Mouse (Mus musculus): ENCODE data around the gene Mogat2. TPM values are rescaled to one million over a fixed set of nuclear protein-coding genes. Genes with fewer than 3 reads are reported as not detected.
A peak's percentile ranks its signal among the peaks of the same experiment; 100 is the strongest.

Mogat2 gene
- 377 and 652 TPM in 2 replicates for polyA plus RNA-seq (2012; rRNA removed)

- Histone ChIP-seq H3K27me3 (ENCODE audit: control insufficient read depth, insufficient read depth, low read length) (no peaks in the 10 kb centered on the region), H3K4me3 (ENCODE audit: low read depth, low read length) (peak within 1 kb of the TSS; percentile 89), H3K36me3 (ENCODE audit: control insufficient read depth, insufficient read depth, low read length) (no peaks in the 10 kb centered on the region), H3K4me1 (ENCODE audit: control insufficient read depth, insufficient read depth, insufficient read length, low read length) (peaks cover 24% of the 10 kb centered on the region), H3K27ac (ENCODE audit: insufficient read depth, low read depth, low read length) (peak within 1 kb of the TSS; percentile 79)
- peak; percentile 70; the same call in 1 of the 2 replicates for TF ChIP-seq POLR2A (IDR thresholded peaks at IDR 0.05; ENCODE audit: low read depth, low read length)
- TF ChIP-seq CTCF (IDR thresholded peaks at IDR 0.05; ENCODE audit: extremely low read depth, insufficient read length, insufficient replicate concordance, low read depth, low read length) = no peak
- 6% methylated on average over 13 of the region's 13 CpGs for WGBS
Observed at GRCm38 (mm10) chr7:99238417-99238816, at the start of gene Mogat2. TSS of gene Mogat2 (minus strand) at chr7:99238619.

GRCm38 (mm10) chr7:99287287-99287686, 48.9 kb upstream of the Mogat2 start:
- no peaks in the 10 kb centered on the region for H3K4me1 ChIP-seq (ENCODE audit: control insufficient read depth, insufficient read depth, insufficient read length, low read length)
- no peak overlapping the region for H3K27ac ChIP-seq (ENCODE audit: insufficient read depth, low read depth, low read length)
- H3K4me3 ChIP-seq (ENCODE audit: low read depth, low read length) = no peak overlapping the region
- 77% methylated on average over 3 of the region's 3 CpGs for WGBS
- no peaks in the 10 kb centered on the region; the same call in 1 of the 2 replicates for H3K27me3 ChIP-seq (ENCODE audit: control insufficient read depth, insufficient read depth, low read length)
- no peaks in the 10 kb centered on the region for H3K36me3 ChIP-seq (ENCODE audit: control insufficient read depth, insufficient read depth, low read length)
- TF ChIP-seq POLR2A (IDR thresholded peaks at IDR 0.05; ENCODE audit: low read depth, low read length) = no peak
- TF ChIP-seq CTCF (IDR thresholded peaks at IDR 0.05; ENCODE audit: extremely low read depth, insufficient read length, insufficient replicate concordance, low read depth, low read length) = no peak

GRCm38 (mm10) chr7:99279586-99279985, 41.2 kb upstream of the Mogat2 start:
- WGBS = 80% methylated on average over 8 of the region's 8 CpGs
- TF ChIP-seq CTCF (IDR thresholded peaks at IDR 0.05; ENCODE audit: extremely low read depth, insufficient read length, insufficient replicate concordance, low read depth, low read length) (no peak), POLR2A (IDR thresholded peaks at IDR 0.05; ENCODE audit: low read depth, low read length) (no peak)

GRCm38 (mm10) chr7:99278309-99278708, 39.9 kb upstream of the Mogat2 start:
- 68% methylated on average over 8 of the region's 8 CpGs for WGBS
- no peaks in the 10 kb centered on the region for H3K4me1 ChIP-seq (ENCODE audit: control insufficient read depth, insufficient read depth, insufficient read length, low read length)
- H3K4me3 ChIP-seq (ENCODE audit: low read depth, low read length) = no peak overlapping the region
- TF ChIP-seq CTCF (IDR thresholded peaks at IDR 0.05; ENCODE audit: extremely low read depth, insufficient read length, insufficient replicate concordance, low read depth, low read length) = no peak
- no peak for TF ChIP-seq POLR2A (IDR thresholded peaks at IDR 0.05; ENCODE audit: low read depth, low read length)
- H3K27me3 ChIP-seq (ENCODE audit: control insufficient read depth, insufficient read depth, low read length) = no peaks in the 10 kb centered on the region
- H3K36me3 ChIP-seq (ENCODE audit: control insufficient read depth, insufficient read depth, low read length) = no peaks in the 10 kb centered on the region
- H3K27ac ChIP-seq (ENCODE audit: insufficient read depth, low read depth, low read length) = no peak overlapping the region

More at GRCm38 (mm10) chr7:99279586-99279985, 41.2 kb upstream of the Mogat2 start:
- Histone ChIP-seq H3K27me3 (ENCODE audit: control insufficient read depth, insufficient read depth, low read length) (no peaks in the 10 kb centered on the region), H3K4me3 (ENCODE audit: low read depth, low read length) (no peak overlapping the region), H3K4me1 (ENCODE audit: control insufficient read depth, insufficient read depth, insufficient read length, low read length) (no peaks in the 10 kb centered on the region), H3K36me3 (ENCODE audit: control insufficient read depth, insufficient read depth, low read length) (no peaks in the 10 kb centered on the region), H3K27ac (ENCODE audit: insufficient read depth, low read depth, low read length) (no peak overlapping the region)

- Histone ChIP-seq H3K36me3 (ENCODE audit: control insufficient read depth, insufficient read depth, low read length) (no peaks in the 10 kb centered on the region), H3K4me1 (ENCODE audit: control insufficient read depth, insufficient read depth, insufficient read length, low read length) (no peaks in the 10 kb centered on the region), H3K27me3 (ENCODE audit: control insufficient read depth, insufficient read depth, low read length) (no peaks in the 10 kb centered on the region), H3K4me3 (ENCODE audit: low read depth, low read length) (no peak overlapping the region), H3K27ac (ENCODE audit: insufficient read depth, low read depth, low read length) (no peak overlapping the region)
- WGBS = 48% methylated on average over 1 of the region's 1 CpGs
- TF ChIP-seq CTCF (IDR thresholded peaks at IDR 0.05; ENCODE audit: extremely low read depth, insufficient read length, insufficient replicate concordance, low read depth, low read length) (no peak), POLR2A (IDR thresholded peaks at IDR 0.05; ENCODE audit: low read depth, low read length) (no peak)
Observed at GRCm38 (mm10) chr7:99276679-99277078, 38.3 kb upstream of the Mogat2 start.

GRCm38 (mm10) chr7:99275131-99275530, 36.7 kb upstream of the Mogat2 start:
- Histone ChIP-seq H3K27ac (ENCODE audit: insufficient read depth, low read depth, low read length) (no peak overlapping the region), H3K27me3 (ENCODE audit: control insufficient read depth, insufficient read depth, low read length) (no peaks in the 10 kb centered on the region), H3K4me1 (ENCODE audit: control insufficient read depth, insufficient read depth, insufficient read length, low read length) (no peaks in the 10 kb centered on the region), H3K36me3 (ENCODE audit: control insufficient read depth, insufficient read depth, low read length) (no peaks in the 10 kb centered on the region), H3K4me3 (ENCODE audit: low read depth, low read length) (no peak overlapping the region)
- no peak for TF ChIP-seq POLR2A (IDR thresholded peaks at IDR 0.05; ENCODE audit: low read depth, low read length)
- no peak for TF ChIP-seq CTCF (IDR thresholded peaks at IDR 0.05; ENCODE audit: extremely low read depth, insufficient read length, insufficient replicate concordance, low read depth, low read length)
- WGBS = 76% methylated on average over 6 of the region's 6 CpGs

- Histone ChIP-seq H3K36me3 (ENCODE audit: control insufficient read depth, insufficient read depth, low read length) (no peaks in the 10 kb centered on the region), H3K27me3 (ENCODE audit: control insufficient read depth, insufficient read depth, low read length) (peaks cover 24% of the 10 kb centered on the region), H3K27ac (ENCODE audit: insufficient read depth, low read depth, low read length) (no peak overlapping the region), H3K4me1 (ENCODE audit: control insufficient read depth, insufficient read depth, insufficient read length, low read length) (peaks cover 15% of the 10 kb centered on the region), H3K4me3 (ENCODE audit: low read depth, low read length) (no peak overlapping the region)
- TF ChIP-seq CTCF (IDR thresholded peaks at IDR 0.05; ENCODE audit: extremely low read depth, insufficient read length, insufficient replicate concordance, low read depth, low read length) (no peak), POLR2A (IDR thresholded peaks at IDR 0.05; ENCODE audit: low read depth, low read length) (no peak)
- WGBS = 39% methylated on average over 9 of the region's 9 CpGs
Observed at GRCm38 (mm10) chr7:99271630-99272029, 33.2 kb upstream of the Mogat2 start.
